Mouse (Mus musculus) hindbrain, embryonic 14.5 days (tissue): ENCODE measurements around the gene Ada. TPM values are rescaled to one million over a fixed set of nuclear protein-coding genes. Genes with fewer than 3 reads are reported as not detected.

Experiments
- ATAC-seq: fragments of 200-750 bp; cut with Nextera tagmentation; 2 replicates; pipeline ENCODE4 v1.8.0; 2017; ENCODE audit warnings: moderate number of reproducible peaks, mild to moderate bottlenecking, moderate TSS enrichment, moderate library complexity; ENCODE audit not compliant: low FRiP score
- DNase-seq: peaks from one replicate; pipeline ENCODE4 v3.0.0-alpha.2; 2015; ENCODE audit warnings: low spot score
- H3K27ac ChIP-seq: fragments of 300-500 bp; sonication (generic); 2 replicates; pipeline ENCODE4 v1.5.1; 2014; ENCODE audit warnings: mild to moderate bottlenecking, moderate library complexity
- H3K27me3 ChIP-seq: fragments of 300-500 bp; sonication (generic); 2 replicates; pipeline ENCODE4 v1.6.1; 2014; ENCODE audit warnings: mild to moderate bottlenecking, low read length, mixed read lengths; ENCODE audit not compliant: control insufficient read depth, insufficient read depth
- H3K36me3 ChIP-seq: fragments of 300-500 bp; sonication (generic); replicated peaks from 2 replicates; pipeline ENCODE4 v1.6.1; 2014; ENCODE audit not compliant: control insufficient read depth, insufficient read depth
- H3K4me1 ChIP-seq: fragments of 300-500 bp; sonication (generic); replicated peaks from 2 replicates; pipeline ENCODE4 v1.6.1; 2014; ENCODE audit warnings: antibody characterized with exemption, low read length, mixed read lengths; ENCODE audit not compliant: control insufficient read depth, insufficient read depth
- H3K4me2 ChIP-seq: fragments of 300-500 bp; sonication (generic); replicated peaks from 2 replicates; pipeline ENCODE4 v1.6.1; 2014; ENCODE audit warnings: mild to moderate bottlenecking, moderate library complexity
- H3K4me3 ChIP-seq: fragments of 300-500 bp; sonication (generic); replicated peaks from 2 replicates; pipeline ENCODE4 v1.5.1; 2014; ENCODE audit warnings: mild to moderate bottlenecking, low read length
- H3K9ac ChIP-seq: fragments of 300-500 bp; sonication (generic); 2 replicates; pipeline ENCODE4 v1.6.1; 2014
- H3K9me3 ChIP-seq: fragments of 300-500 bp; sonication (generic); 2 replicates; pipeline ENCODE4 v1.6.1; 2016; ENCODE audit warnings: low read length; ENCODE audit not compliant: control insufficient read depth
- WGBS: fragments of 180-500 bp; shearing (Covaris S2); extraction: QIAGEN DNeasy Blood & Tissue Kit; methylation state at CpG from one replicate; pipeline ENCODE4 v1.1.7; 2014; 5-methylcytosine and 5-hydroxymethylcytosine counted together
- polyA plus RNA-seq: library from polyadenylated mRNA; unstranded; fragments of >200 nt; fragmentation: Nextera tagmentation; extraction: Ambion mirVana; gene quantifications from 2 replicates; pipeline ENCODE4 v1.2.1, GENCODE M21; 2014

The Ada gene
- polyA plus RNA-seq, 1 experiment from 2014 or later, result 3.0 TPM

DNA sequence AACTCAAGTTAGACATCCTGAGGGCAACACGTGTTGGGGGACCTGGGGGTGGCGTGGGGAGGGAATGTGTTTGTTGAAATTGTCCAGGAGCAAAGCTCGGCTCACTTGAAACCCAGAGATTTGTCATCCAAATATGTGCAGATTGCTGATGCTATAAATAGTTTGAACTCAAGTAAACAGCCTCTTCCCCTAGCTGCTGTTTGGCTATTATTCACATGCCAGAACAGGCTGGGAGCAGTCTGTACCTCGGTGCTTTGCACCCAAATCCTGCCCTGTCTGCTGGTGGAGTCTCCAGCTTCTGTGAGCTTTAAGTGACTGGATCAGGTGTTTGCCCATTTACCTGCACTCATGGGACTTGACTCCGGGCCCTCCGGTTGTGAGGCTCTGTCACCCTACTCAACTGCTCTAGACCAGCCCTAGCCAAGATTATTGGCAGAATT, 64.3 kb downstream of the Ada start:
- Histone ChIP-seq H3K4me3 (no peak overlapping the region), H3K27ac (peak overlapping the region; percentile 38; the same call in 1 of the 2 replicates), H3K4me1 (peaks cover 15% of the 10 kb centered on the region; the same call in 1 of the 2 replicates), H3K4me2 (no peak overlapping the region), H3K9ac (no peak overlapping the region), H3K27me3 (no peaks in the 10 kb centered on the region), H3K9me3 (no peaks in the 10 kb centered on the region), H3K36me3 (no peaks in the 10 kb centered on the region)
- WGBS, result 76% methylated on average over 6 of the region's 6 CpGs
- no peak for DNase-seq
- ATAC-seq, result no peak

DNA sequence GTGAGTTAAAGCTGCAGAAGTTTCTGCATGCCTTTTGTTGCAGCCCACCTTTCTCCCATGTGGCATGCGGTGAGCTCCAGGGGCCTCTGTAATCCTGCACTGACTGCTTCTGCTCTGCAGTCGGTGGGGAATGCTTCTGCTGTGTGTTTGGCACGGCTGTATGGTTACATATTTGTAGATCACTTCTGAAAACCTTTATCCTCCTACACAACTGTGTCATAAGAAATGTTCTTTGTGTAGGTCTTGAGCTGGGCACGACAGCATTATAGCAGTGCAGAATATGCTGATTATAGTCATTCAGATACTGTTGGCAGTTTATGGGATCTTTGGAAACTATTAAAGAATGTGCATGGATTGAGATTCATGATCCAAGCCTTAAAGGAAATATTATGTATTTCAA, 64.8 kb downstream of the Ada start:
- H3K4me3 ChIP-seq, result no peak overlapping the region
- H3K4me2 ChIP-seq, result no peak overlapping the region
- DNase-seq (no peak), ATAC-seq (no peak)
- 62% methylated on average over 4 of the region's 4 CpGs for WGBS
- H3K9ac ChIP-seq, result no peak overlapping the region
- H3K27me3 ChIP-seq, result no peaks in the 10 kb centered on the region
- H3K4me1 ChIP-seq, result peaks cover 10% of the 10 kb centered on the region; the same call in 1 of the 2 replicates
- H3K36me3 ChIP-seq, result no peaks in the 10 kb centered on the region
- H3K27ac ChIP-seq, result peak overlapping the region; percentile 27; the same call in 1 of the 2 replicates
- no peaks in the 10 kb centered on the region for H3K9me3 ChIP-seq

- Histone ChIP-seq H3K9me3 (no peaks in the 10 kb centered on the region), H3K27ac (no peak overlapping the region), H3K27me3 (no peaks in the 10 kb centered on the region), H3K4me3 (no peak overlapping the region), H3K4me1 (0 out of 2 replicates have a peak, but pooled peaks cover 5% of the 10 kb centered on the region), H3K4me2 (no peak overlapping the region), H3K36me3 (no peaks in the 10 kb centered on the region), H3K9ac (no peak overlapping the region)
- 96% methylated on average over 2 of the region's 2 CpGs for WGBS
- no peak for ATAC-seq
- DNase-seq, result no peak
Observed at GRCm38 (mm10) chr2:163682344-163682743, 67.7 kb downstream of the Ada start.

- Histone ChIP-seq H3K4me1 (peaks cover 10% of the 10 kb centered on the region; the same call in 1 of the 2 replicates), H3K27me3 (no peaks in the 10 kb centered on the region), H3K9ac (no peak overlapping the region), H3K9me3 (no peaks in the 10 kb centered on the region), H3K27ac (no peak overlapping the region), H3K36me3 (no peaks in the 10 kb centered on the region), H3K4me3 (no peak overlapping the region), H3K4me2 (no peak overlapping the region)
- 98% methylated on average over 3 of the region's 3 CpGs for WGBS
- DNase-seq (no peak), ATAC-seq (no peak)
Observed at GRCm38 (mm10) chr2:163676745-163677144, 73.3 kb downstream of the Ada start.

Other genes starting within 250 kb of the Ada start
- gene Hnf4a, start 243.4 kb downstream of the Ada start, polyA plus RNA-seq, result not detected in 2 replicates
- 51.6 and 53.5 TPM in 2 replicates for gene Ttpal, start 147.9 kb downstream of the Ada start, polyA plus RNA-seq
- 42.1 and 45.1 TPM in 2 replicates for gene Serinc3, start 105.1 kb downstream of the Ada start, polyA plus RNA-seq
- 107 and 117 TPM in 2 replicates for gene Pkig, start 91.9 kb downstream of the Ada start, polyA plus RNA-seq
- 0.23 TPM in 1 of 2 replicates, not detected in the other for gene Ccn5, start 70.6 kb upstream of the Ada start, polyA plus RNA-seq
- gene Kcnk15, start 103.4 kb upstream of the Ada start, polyA plus RNA-seq, result 0.29 TPM in 1 of 2 replicates, not detected in the other
- 7.1 and 8.9 TPM in 2 replicates for gene Rims4, start 168.4 kb upstream of the Ada start, polyA plus RNA-seq
- 445 and 473 TPM in 2 replicates for gene Ywhab, start 244.7 kb upstream of the Ada start, polyA plus RNA-seq